Mouse (Mus musculus) layer of hippocampus, adult 2 months (tissue): ENCODE data around the gene Rrp15. TPM values are rescaled to one million over a fixed set of nuclear protein-coding genes. Genes with fewer than 3 reads are reported as not detected.
"Not testable (repeated sequence)": the region's sequence is repeated elsewhere in the genome, so short reads cannot be mapped to it uniquely, and the experiment has no call there.

Experiments used
- DNase-seq, 2 experiments: peaks; one replicate each; pipeline ENCODE4 v3.0.0; 2022; ENCODE audit warnings: low spot score in 2 of 2
- H3K27ac ChIP-seq: fragments of 200-600 bp; 2 replicates; pipeline ENCODE4 v1.8.1; 2022
- H3K4me3 ChIP-seq: fragments of 200-600 bp; 2 replicates; pipeline ENCODE4 v1.8.1; 2022; ENCODE audit warnings: mild to moderate bottlenecking
- CTCF ChIP-seq: fragments of 200-600 bp; conservative IDR thresholded peaks from 2 replicates; pipeline ENCODE4 v1.8.1; 2022; ENCODE audit warnings: antibody characterized with exemption, mild to moderate bottlenecking, moderate library complexity
- long read RNA-seq, 2 experiments: library from polyadenylated mRNA; stranded (forward); transcript quantifications; one replicate each; pipeline ENCODE4 v2.0.0; 2021; ENCODE audit warnings: borderline mapping rate in 2 of 2
- total RNA-seq, 2 experiments: library from RNA; stranded (reverse); gene quantifications; 2 replicates each; pipeline ENCODE4 v1.2.3; 2021

The Rrp15 gene
- total RNA-seq = 10 to 100 TPM; 14.6 to 15.2 TPM
- long read RNA-seq, experiment 1, transcript Rrp15-201 (5 exons, 1,321 nt) = major isoform, 9 of 12 reads
- long read RNA-seq, experiment 1, partial matches to known transcripts = 1 of 12 reads
- long read RNA-seq, experiment 1, other reads (novel, unspliced or antisense) = 2 of 12 reads
- long read RNA-seq, experiment 2, transcript Rrp15-201 (5 exons, 1,321 nt) = major isoform, 11 of 20 reads
- long read RNA-seq, experiment 2, partial matches to known transcripts = 1 of 20 reads
- long read RNA-seq, experiment 2, other reads (novel, unspliced or antisense) = 8 of 20 reads

DNA sequence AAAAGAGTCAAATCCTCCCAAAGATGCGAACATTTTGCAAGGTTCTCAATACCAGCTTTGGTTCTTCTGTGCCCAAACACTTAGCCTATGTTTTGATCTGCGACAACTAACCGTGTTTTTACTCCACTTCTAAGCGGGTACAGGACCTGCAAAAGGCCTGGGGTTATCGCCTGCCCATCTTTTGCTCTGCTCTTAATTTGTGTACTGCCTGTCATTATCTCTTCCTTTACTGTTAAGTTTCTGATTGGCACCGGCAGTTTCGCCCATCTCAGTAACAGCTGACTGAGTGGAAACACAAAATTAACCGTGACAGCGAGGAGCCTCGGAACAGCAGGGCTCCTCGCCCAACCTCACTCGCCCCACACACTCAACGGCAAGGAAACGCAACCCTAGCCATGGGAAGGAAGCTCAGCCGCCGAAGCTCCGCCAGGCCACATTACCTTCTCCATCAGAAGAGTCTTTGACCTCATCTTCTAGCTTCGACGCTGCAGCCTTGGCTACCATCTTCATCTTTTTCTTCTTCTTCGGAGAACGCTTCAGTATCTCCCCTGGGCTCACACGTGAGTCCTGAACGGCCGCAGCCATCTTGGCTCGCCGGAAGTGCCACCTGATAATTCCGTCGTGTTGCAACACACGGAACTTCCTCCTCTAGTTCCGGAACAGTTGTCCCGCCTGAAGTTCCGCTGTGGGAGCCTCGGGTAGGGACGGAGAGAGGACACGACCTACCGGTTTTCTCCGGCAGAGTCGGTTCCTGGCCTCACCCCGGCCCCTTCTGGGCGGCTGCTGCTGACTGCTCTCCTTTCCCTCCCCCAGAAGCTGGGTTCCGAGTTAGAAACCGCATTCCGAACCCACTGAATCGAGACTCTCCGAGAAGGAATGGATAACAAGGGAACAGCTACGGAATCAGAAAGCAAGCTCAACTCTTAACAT lies at the start of gene Rrp15:
Rrp15 (minus strand) TSS at position 635 of the 930 bp plus-strand sequence.
- TF ChIP-seq CTCF = no peak
- H3K4me3 ChIP-seq = peak within 1 kb of the TSS; percentile 90
- peak; percentile 63 to 85 for DNase-seq
- H3K27ac ChIP-seq = peak within 1 kb of the TSS; percentile 93

DNA sequence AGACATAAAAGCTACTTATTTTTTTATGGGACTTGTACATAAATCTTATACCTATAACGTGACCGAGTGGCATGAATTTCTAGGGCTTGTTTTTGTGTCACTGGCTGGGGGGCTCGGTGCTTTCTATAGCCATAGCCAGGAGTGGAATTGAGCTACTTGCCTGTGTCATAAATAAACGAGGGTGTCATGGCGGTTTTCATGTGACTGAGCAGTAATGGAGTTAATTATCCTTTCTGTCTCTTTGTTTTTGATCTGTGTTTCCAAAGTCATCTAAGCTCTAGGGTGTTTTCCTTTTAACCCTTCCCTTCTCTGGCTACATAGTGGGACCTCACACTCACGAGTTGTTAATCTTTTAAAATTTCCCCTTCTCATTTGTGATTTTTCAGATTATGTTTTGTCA lies 48.8 kb upstream of the Rrp15 start:
- no peak for TF ChIP-seq CTCF
- Histone ChIP-seq H3K27ac (no peak overlapping the region), H3K4me3 (no peak overlapping the region)
- no peak for DNase-seq

DNA sequence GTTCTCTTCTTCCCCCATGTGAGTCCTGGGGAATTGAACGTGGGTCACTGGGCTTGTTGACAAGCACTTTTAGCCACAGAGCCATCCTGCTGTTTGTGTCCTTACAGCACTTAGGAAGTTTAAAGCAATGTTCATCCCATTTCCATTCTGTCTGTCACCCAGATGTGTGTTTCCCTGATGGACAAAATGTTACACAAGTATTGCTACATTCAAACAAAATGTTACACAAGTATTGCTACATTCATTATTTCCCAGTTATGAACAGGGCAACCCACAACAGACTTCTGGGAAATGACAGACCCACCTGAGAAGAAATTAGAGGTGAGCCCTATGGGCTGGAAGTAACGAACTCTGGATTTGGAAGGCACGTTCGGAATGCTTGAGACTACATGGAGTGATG lies 36.2 kb upstream of the Rrp15 start:
- DNase-seq = no peak
- no peak overlapping the region for H3K4me3 ChIP-seq
- H3K27ac ChIP-seq = no peak overlapping the region
- TF ChIP-seq CTCF = no peak

DNA sequence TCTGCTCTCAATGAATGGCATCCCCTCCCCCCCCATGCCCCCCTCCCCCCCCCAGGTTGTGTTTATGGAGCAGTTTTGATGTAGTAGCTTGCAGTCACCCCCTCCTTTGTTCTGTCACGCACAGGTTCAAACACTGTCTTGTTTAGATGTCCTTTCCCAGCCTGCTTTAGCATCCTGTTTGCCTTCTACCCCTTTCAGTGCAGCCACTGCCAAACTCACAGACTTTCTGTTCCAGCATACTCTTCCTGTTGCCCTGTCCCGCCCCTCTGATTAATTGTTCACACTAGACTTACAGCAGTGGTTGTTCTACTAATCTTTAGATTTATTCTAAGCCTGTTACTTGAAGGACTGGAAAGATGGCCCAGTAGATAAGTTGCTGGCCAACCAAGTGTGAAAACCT lies 31.7 kb upstream of the Rrp15 start:
- Histone ChIP-seq H3K4me3 (no peak overlapping the region), H3K27ac (no peak overlapping the region)
- no peak for TF ChIP-seq CTCF
- DNase-seq = no peak

DNA sequence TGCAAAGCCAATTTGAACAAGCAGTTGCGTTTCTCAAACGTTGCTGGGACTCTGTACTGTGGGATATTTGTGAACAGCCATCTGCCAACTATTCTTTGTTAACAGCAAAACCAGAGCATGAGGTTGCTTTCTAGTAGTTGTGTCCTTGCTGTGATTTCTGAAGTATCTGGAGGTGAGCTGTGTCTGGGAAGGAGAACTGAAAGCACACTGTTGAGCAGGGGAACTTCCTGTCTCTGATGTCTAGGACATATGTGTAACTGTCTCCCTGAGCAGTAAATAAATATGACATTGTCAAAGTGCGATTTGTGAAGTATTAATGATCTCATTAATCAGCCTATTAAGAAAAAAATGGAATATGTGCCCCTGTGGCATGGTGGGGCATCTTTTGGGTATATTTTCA lies 24.0 kb upstream of the Rrp15 start:
- no peak for TF ChIP-seq CTCF
- Histone ChIP-seq H3K4me3 (no peak overlapping the region), H3K27ac (no peak overlapping the region)
- DNase-seq = no peak

DNA sequence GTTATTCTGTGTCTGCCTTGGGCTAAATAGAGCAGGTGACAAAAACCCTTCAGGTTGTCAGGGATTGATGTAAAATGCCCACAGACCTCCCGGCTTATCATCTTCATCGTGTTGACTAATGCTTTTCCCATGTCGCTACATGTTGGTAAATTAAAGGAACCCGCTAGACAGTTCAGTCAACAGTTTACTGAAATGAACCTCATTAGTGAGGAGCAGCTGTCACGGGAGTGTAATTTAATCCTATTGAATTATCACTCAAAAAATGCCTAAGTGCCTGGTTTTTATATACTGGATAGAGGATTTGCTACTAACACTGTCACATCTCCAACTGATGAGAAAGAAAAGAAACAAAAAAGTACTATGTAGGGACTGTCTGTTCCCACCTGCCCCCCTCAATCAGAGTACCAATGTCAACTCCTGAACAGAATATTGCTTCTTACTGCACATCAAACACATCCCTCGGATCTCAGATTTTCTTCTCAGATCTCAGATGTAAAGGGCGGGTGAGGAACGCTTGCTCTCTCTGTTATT lies 23.5 kb upstream of the Rrp15 start:
- TF ChIP-seq CTCF = no peak
- DNase-seq = no peak
- no peak overlapping the region for H3K27ac ChIP-seq
- H3K4me3 ChIP-seq = no peak overlapping the region

DNA sequence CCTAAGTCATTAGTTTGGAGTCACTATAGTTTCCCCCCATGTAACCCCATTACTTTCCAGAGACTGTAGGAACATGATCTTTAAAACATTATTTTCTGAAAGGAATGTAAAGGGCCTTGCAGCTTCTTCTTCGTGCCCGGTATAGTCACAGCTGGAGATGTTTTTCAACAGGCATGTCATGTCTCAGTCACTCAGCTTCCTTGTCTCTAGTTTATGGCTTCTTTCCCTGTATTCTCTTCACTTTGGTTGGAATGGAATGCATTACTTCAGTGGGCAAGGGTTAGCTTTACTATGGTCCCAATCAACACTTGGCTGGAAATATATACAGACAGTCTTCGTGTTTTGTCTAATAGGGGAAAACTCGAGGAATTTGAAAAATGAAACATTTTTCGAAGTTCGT lies 22.8 kb upstream of the Rrp15 start:
- no peak overlapping the region for H3K27ac ChIP-seq
- no peak for TF ChIP-seq CTCF
- H3K4me3 ChIP-seq = no peak overlapping the region
- DNase-seq = no peak

DNA sequence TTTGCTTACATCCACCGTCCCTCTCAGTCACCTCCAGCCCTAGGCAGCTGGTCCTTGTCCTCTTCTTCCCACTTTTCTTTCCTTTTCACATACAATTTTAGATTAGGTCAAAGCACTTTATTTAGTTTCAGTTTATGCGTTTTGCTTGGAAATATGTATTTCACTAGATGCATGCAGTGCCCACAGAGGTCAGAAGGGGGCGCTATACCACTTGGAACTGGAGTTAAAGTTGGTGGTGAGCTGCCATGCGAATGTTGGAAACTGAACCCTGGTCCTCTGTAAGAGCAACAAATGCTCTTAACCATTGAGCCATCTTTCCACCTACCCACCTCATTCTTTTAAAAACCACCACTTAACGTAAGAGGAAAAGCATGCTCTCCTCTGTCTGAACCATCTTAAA lies 21.5 kb upstream of the Rrp15 start:
- Histone ChIP-seq H3K4me3 (no peak overlapping the region), H3K27ac (no peak overlapping the region)
- TF ChIP-seq CTCF = peak; percentile 47
- no peak for DNase-seq

DNA sequence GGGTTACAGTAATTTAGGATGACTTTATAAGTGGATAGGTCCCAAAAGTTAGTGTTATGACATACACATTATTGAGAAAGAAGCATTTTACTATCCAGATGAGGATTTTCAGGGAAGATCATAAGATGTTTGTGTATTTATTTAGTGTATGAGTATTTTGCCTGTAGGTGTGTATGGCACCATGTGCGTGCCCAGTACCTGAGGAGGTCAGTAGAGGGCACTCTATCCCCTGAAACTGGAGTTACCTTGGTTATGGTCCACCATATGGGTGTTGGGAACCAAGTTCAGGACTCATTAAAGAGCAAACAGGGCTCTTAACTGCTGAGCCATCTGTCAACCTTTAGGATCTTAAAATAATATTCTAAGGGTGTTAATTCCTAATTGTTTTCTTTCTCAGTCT lies 19.2 kb upstream of the Rrp15 start:
- TF ChIP-seq CTCF = no peak
- no peak overlapping the region for H3K4me3 ChIP-seq
- DNase-seq = no peak
- H3K27ac ChIP-seq = no peak overlapping the region

DNA sequence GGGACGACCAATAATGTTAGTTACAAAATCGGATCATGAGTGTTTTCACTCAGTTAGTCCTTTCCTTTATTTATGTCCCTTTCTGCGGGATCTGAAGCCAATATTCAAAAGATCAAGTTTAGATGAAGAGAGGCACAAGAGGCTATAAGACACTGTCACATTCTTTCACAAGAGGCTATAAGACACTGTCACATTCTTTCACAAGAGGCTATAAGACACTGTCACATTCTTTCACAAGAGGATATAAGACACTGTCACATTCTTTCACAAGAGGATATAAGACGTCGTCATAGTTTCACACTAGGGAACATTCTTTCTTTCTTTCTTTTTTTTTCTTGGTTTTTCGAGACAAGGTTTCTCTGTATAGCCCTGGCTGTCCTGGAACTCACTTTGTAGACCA lies 14.3 kb upstream of the Rrp15 start:
- not testable (repeated sequence) for H3K27ac ChIP-seq, H3K4me3 ChIP-seq, DNase-seq

DNA sequence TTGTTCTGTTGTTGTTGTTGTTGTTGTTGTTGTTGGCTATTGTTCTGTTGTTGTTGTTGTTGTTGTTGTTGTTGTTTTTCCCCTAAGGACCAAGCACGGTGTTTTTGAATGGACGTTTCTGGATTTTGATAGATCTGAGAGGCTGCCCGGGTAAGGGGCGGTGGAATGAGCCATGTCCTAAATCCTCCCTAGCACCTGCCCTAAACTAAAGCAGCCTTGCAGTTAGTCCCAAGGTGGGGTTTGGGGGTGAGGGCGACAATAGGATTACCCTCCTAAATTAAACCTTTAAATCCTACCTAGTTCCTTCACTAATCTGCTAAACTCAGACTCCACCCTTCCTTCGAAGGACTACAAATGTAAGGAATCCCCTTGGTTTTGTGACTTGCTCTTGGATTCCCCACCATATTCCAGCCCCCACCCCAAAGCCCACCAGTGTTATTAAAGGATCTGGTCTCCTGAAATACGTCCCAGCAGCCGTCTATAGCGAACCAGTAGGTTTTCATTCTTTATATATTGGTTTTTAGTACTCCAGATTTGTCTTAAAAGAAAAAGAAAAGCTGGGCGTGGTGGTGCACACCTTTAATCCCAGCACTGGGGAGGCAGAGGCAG lies 621 bp upstream of the Rrp15 start:
- DNase-seq = no peak
- TF ChIP-seq CTCF = no peak
- Histone ChIP-seq H3K27ac (peak overlapping the region; percentile 93), H3K4me3 (peak overlapping the region; percentile 90)

DNA sequence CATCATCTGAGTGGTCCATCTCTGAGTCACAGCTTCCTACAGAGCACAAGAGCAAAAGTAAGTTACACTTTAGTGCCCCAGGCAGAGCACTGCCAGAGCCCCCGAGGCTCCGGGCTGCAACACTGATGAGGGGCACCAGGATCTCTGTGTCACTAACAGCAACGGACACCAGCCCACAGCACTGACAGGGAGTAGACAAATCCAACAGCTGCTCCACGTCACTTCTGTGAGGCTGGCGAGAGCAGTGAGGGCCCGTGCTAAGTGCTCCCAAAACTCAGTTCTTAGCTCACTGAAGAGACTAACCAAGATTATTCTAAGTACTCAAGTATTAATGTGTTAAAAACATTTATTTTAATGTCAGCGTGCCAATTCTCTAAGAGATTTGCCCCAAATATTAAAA lies 9.3 kb downstream of the Rrp15 start:
- TF ChIP-seq CTCF = no peak
- no peak overlapping the region for H3K4me3 ChIP-seq
- no peak for DNase-seq

DNA sequence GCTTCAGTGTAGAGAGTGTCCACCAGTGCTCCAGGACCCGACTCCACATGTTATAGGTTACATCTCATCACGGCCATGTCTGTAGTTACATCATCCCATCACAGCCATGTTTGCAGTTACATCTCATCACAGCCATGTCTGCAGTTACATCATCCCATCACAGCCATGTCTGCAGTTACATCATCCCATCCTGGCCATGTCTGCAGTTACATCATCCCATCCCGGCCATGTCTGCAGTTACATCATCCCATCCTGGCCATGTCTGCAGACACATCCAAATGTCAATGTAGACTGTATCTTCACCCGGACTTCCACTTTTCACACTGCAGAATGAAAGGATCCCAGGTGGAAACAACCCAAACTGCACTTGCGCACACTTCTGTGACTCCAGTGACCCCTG lies 13.6 kb downstream of the Rrp15 start:
- TF ChIP-seq CTCF = no peak
- Histone ChIP-seq H3K4me3 (no peak overlapping the region), H3K27ac (no peak overlapping the region)
- DNase-seq = no peak

More for the DNA sequence above, 9.3 kb downstream of the Rrp15 start:
- no peak overlapping the region for H3K27ac ChIP-seq
